In the genomic region with DNA sequence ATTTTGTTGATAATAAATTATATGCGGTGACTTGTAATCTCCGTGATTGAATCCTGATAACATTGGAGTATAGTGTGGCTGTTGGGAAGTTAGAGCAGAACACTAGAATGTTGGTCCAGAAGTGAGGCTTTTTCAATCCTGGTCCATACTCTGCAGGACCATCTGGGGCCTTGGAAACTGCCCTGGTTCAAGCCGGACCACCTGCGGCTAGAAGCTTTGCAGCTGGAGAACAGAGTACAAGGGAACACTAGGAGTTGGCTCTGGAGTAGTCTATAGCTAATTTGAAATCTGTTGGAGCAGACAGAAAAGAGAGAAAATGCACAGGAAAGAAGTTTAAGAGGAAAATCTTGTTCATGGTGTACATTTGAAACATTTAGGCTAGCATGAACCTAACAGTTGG, we compare ENCODE assay signal across 25 mouse cellular contexts.
A peak's percentile ranks its signal among the peaks of the same experiment; 100 is the strongest.
DNase-seq lines count a peak whose midpoint lies in the region; ATAC-seq and TF ChIP-seq lines count a peak whose summit lies in the region.
"Had no signal": no experiment of that assay in that cellular context is flagged by ENCODE, and none has a peak within 500 bp of the region (broad histone marks: within the 10 kb centered on the region; RNA-seq: fewer than 3 reads in every experiment).

No protein-coding gene starts in this region.

- no peaks in the 10 kb centered on the region for H3K27me3 ChIP-seq in hindbrain, postnatal 0 days (ENCODE audit: insufficient read depth, low read length)
- H3K27me3 ChIP-seq in hindbrain, embryonic 14.5 days (ENCODE audit: control insufficient read depth, insufficient read depth, low read length): no peaks in the 10 kb centered on the region
- H3K27me3 ChIP-seq: CH12.LX; embryonic facial prominence, embryonic 13.5 days; embryonic facial prominence, embryonic 15.5 days; forebrain, embryonic 12.5 days; Patski had no signal

- H3K4me2 ChIP-seq in hindbrain, postnatal 0 days (ENCODE audit: low read depth, low read length): no peak overlapping the region
- no peak overlapping the region for H3K4me2 ChIP-seq in hindbrain, embryonic 14.5 days (replicated peaks)
- H3K4me2 ChIP-seq: embryonic facial prominence, embryonic 13.5 days; embryonic facial prominence, embryonic 15.5 days; forebrain, embryonic 12.5 days had no signal

- WGBS in hindbrain, postnatal 0 days: 88% methylated on average over 4 of the region's 4 CpGs
- 92% methylated on average over 4 of the region's 4 CpGs for WGBS in hindbrain, embryonic 14.5 days

- ATAC-seq in cerebellum, adult (ENCODE audit: insufficient number of reproducible peaks, low FRiP score, low TSS enrichment): no peak
- no peak for ATAC-seq in hindbrain, postnatal 0 days
- no peak for ATAC-seq in hindbrain, embryonic 14.5 days (ENCODE audit: low FRiP score)
- ATAC-seq: CD4-positive, CD25-positive, alpha-beta regulatory T cell, adult 4 months; forebrain, embryonic 14.5 days; forebrain, embryonic 16.5 days; Patski had no signal

- DNase-seq in cerebellum, postnatal 10 days: peak; percentile 85 to 92
- peak; percentile 32 to 65 for DNase-seq in cerebellum, postnatal 25 days
- DNase-seq in cerebellum, adult 9-11 months: no peak
- DNase-seq in hindbrain, postnatal 0 days (ENCODE audit: low spot score): peak; percentile 15
- no peak for DNase-seq in hindbrain, embryonic 14.5 days (ENCODE audit: low spot score)
- peak; percentile 52 for DNase-seq in R1 (ENCODE audit: low read depth, low spot score)
- DNase-seq: adrenal gland, adult 2 months; adrenal gland, postnatal 10 days; adrenal gland, postnatal 25 days; B cell, adult 2 months; cerebellum, adult 18-20 months; cerebellum, adult 8-10 months; embryo, embryonic 11 days had no signal

- no peak overlapping the region for H3K9ac ChIP-seq in hindbrain, postnatal 0 days (replicated peaks; ENCODE audit: low read length)
- no peak overlapping the region for H3K9ac ChIP-seq in hindbrain, embryonic 14.5 days
- H3K9ac ChIP-seq: embryonic facial prominence, embryonic 13.5 days; embryonic facial prominence, embryonic 15.5 days; forebrain, embryonic 12.5 days had no signal

- H3K4me1 ChIP-seq in hindbrain, postnatal 0 days (ENCODE audit: insufficient read depth, low read length): no peaks in the 10 kb centered on the region
- no peaks in the 10 kb centered on the region for H3K4me1 ChIP-seq in hindbrain, embryonic 14.5 days (replicated peaks; ENCODE audit: control insufficient read depth, insufficient read depth, low read length)
- H3K4me1 ChIP-seq: embryonic facial prominence, embryonic 13.5 days; embryonic facial prominence, embryonic 15.5 days; forebrain, embryonic 10.5 days; forebrain, embryonic 12.5 days had no signal

- H3K36me3 ChIP-seq in hindbrain, postnatal 0 days (ENCODE audit: insufficient read depth, low read length): no peaks in the 10 kb centered on the region
- no peaks in the 10 kb centered on the region for H3K36me3 ChIP-seq in hindbrain, embryonic 14.5 days (replicated peaks; ENCODE audit: control insufficient read depth, insufficient read depth)
- H3K36me3 ChIP-seq: embryonic facial prominence, embryonic 13.5 days; embryonic facial prominence, embryonic 15.5 days; forebrain, embryonic 10.5 days; forebrain, embryonic 12.5 days; G1E had no signal

- no peak overlapping the region for H3K27ac ChIP-seq in hindbrain, postnatal 0 days
- H3K27ac ChIP-seq in hindbrain, embryonic 14.5 days: no peak overlapping the region
- H3K27ac ChIP-seq: embryonic facial prominence, embryonic 13.5 days; embryonic facial prominence, embryonic 15.5 days; forebrain, embryonic 10.5 days; forebrain, embryonic 12.5 days had no signal

- no peak for TF ChIP-seq CTCF in hindbrain, postnatal 0 days (IDR thresholded peaks at IDR 0.05; ENCODE audit: low read depth)

- no peaks in the 10 kb centered on the region for H3K9me3 ChIP-seq in hindbrain, postnatal 0 days (ENCODE audit: low read length)
- no peaks in the 10 kb centered on the region for H3K9me3 ChIP-seq in hindbrain, embryonic 14.5 days (ENCODE audit: control insufficient read depth, low read length)
- H3K9me3 ChIP-seq: embryonic facial prominence, embryonic 13.5 days; embryonic facial prominence, embryonic 15.5 days; forebrain, embryonic 10.5 days; forebrain, embryonic 12.5 days; G1E had no signal

- H3K4me3 ChIP-seq in hindbrain, postnatal 0 days (ENCODE audit: low read length): no peak overlapping the region
- no peak overlapping the region for H3K4me3 ChIP-seq in hindbrain, embryonic 14.5 days (replicated peaks; ENCODE audit: low read length)
- H3K4me3 ChIP-seq: embryonic facial prominence, embryonic 13.5 days; embryonic facial prominence, embryonic 15.5 days; erythroblast, embryonic 14.5 days; forebrain, embryonic 10.5 days; forebrain, embryonic 12.5 days had no signal

Comparison
In these comparisons a context has a peak if more than half of its experiments do, and no peak if none do; other contexts are left out.
1. DNase-seq: peak in cerebellum, postnatal 10 days (2 of 2), cerebellum, postnatal 25 days (2 of 2), hindbrain, postnatal 0 days (single experiment) and R1 (single experiment); none in cerebellum, adult 9-11 months (single experiment) and hindbrain, embryonic 14.5 days (single experiment).